Mouse (Mus musculus) hindbrain, postnatal 0 days (tissue): ENCODE results near the gene Cyp21a1. TPM values are rescaled to one million over a fixed set of nuclear protein-coding genes. Genes with fewer than 3 reads are reported as not detected.
"Not testable (repeated sequence)": the region's sequence is repeated elsewhere in the genome, so short reads cannot be mapped to it uniquely, and the experiment has no call there.

Experiments used
- ATAC-seq: fragments of 200-750 bp; cut with Nextera tagmentation; 2 replicates; pipeline ENCODE4 v1.8.0; 2017; ENCODE audit warnings: mild to moderate bottlenecking, moderate TSS enrichment, moderate library complexity
- DNase-seq: peaks from one replicate; pipeline ENCODE4 v3.0.0-alpha.2; 2015; ENCODE audit warnings: low spot score
- H3K27ac ChIP-seq: fragments of 300-500 bp; sonication (generic); 2 replicates; pipeline ENCODE4 v1.5.1; 2014; ENCODE audit warnings: mild to moderate bottlenecking
- H3K27me3 ChIP-seq: fragments of 300-500 bp; sonication (generic); 2 replicates; pipeline ENCODE4 v1.6.1; 2014; ENCODE audit warnings: low read length, mixed read lengths; ENCODE audit not compliant: insufficient read depth
- H3K36me3 ChIP-seq: fragments of 300-500 bp; sonication (generic); 2 replicates; pipeline ENCODE4 v1.6.1; 2014; ENCODE audit warnings: low read length, mixed read lengths; ENCODE audit not compliant: insufficient read depth
- H3K4me1 ChIP-seq: fragments of 300-500 bp; sonication (generic); 2 replicates; pipeline ENCODE4 v1.6.1; 2014; ENCODE audit warnings: antibody characterized with exemption, low read length, mixed read lengths; ENCODE audit not compliant: insufficient read depth
- H3K4me2 ChIP-seq: fragments of 300-500 bp; sonication (generic); 2 replicates; pipeline ENCODE4 v1.6.1; 2014; ENCODE audit warnings: low read depth, mild to moderate bottlenecking, low read length, moderate library complexity, mixed read lengths
- H3K4me3 ChIP-seq: fragments of 300-500 bp; sonication (generic); 2 replicates; pipeline ENCODE4 v1.5.1; 2014; ENCODE audit warnings: low read length
- H3K9ac ChIP-seq: fragments of 300-500 bp; sonication (generic); replicated peaks from 2 replicates; pipeline ENCODE4 v1.6.1; 2014; ENCODE audit warnings: mild to moderate bottlenecking, low read length, moderate library complexity, mixed read lengths
- H3K9me3 ChIP-seq: fragments of 300-500 bp; sonication (generic); 2 replicates; pipeline ENCODE4 v1.6.1; 2016; ENCODE audit warnings: low read length, mixed read lengths
- CTCF ChIP-seq: IDR thresholded peaks from 2 replicates; pipeline ENCODE4 v1.5.1; 2016; ENCODE audit warnings: antibody characterized with exemption, control low read depth, low read depth
- WGBS: fragments of 180-500 bp; shearing (Covaris S2); extraction: QIAGEN DNeasy Blood & Tissue Kit; methylation state at CpG from one replicate; pipeline ENCODE4 v1.1.7; 2014; 5-methylcytosine and 5-hydroxymethylcytosine counted together
- polyA plus RNA-seq: library from polyadenylated mRNA; unstranded; fragments of >200 nt; fragmentation: Nextera tagmentation; extraction: Ambion mirVana; gene quantifications from 2 replicates; pipeline ENCODE4 v1.2.1, GENCODE M21; 2015
- total RNA-seq: library from RNA; depleted of rRNA; stranded (reverse); fragments of >200 nt; gene quantifications from 2 replicates; pipeline ENCODE4 v1.2.3, GENCODE M21; 2014

The Cyp21a1 gene
- total and polyA plus RNA-seq, 2 experiments from 2014 or later = not detected

- 78% methylated on average over 7 of the region's 7 CpGs for WGBS
- ATAC-seq (no peak), DNase-seq (no peak)
- no peak overlapping the region for H3K9ac ChIP-seq
- no peak overlapping the region for H3K27ac ChIP-seq
- H3K4me1 ChIP-seq = no peaks in the 10 kb centered on the region
- H3K9me3 ChIP-seq = no peaks in the 10 kb centered on the region
- no peaks in the 10 kb centered on the region for H3K36me3 ChIP-seq
- no peak overlapping the region for H3K4me2 ChIP-seq
- TF ChIP-seq CTCF = no peak
- no peak overlapping the region for H3K4me3 ChIP-seq
- H3K27me3 ChIP-seq = no peaks in the 10 kb centered on the region
Observed at GRCm38 (mm10) chr17:34814818-34815370, 10.5 kb upstream of the Cyp21a1 start.

GRCm38 (mm10) chr17:34813747-34814146, 9.4 kb upstream of the Cyp21a1 start:
- H3K4me1 ChIP-seq, ATAC-seq, H3K9ac ChIP-seq, H3K4me3 ChIP-seq, H3K4me2 ChIP-seq, DNase-seq, H3K36me3 ChIP-seq, H3K9me3 ChIP-seq, H3K27me3 ChIP-seq, H3K27ac ChIP-seq: not testable (repeated sequence)
- 64% methylated on average over 12 of the region's 12 CpGs for WGBS
- peak; percentile 65 for TF ChIP-seq CTCF

- WGBS = 74% methylated on average over 15 of the region's 15 CpGs
- no peak overlapping the region for H3K4me2 ChIP-seq
- no peaks in the 10 kb centered on the region for H3K9me3 ChIP-seq
- ATAC-seq (no peak), DNase-seq (no peak)
- no peak overlapping the region for H3K27ac ChIP-seq
- H3K4me1 ChIP-seq = no peaks in the 10 kb centered on the region
- H3K4me3 ChIP-seq = no peak overlapping the region
- no peak for TF ChIP-seq CTCF
- no peak overlapping the region for H3K9ac ChIP-seq
- no peaks in the 10 kb centered on the region for H3K27me3 ChIP-seq
- no peaks in the 10 kb centered on the region for H3K36me3 ChIP-seq
Observed at GRCm38 (mm10) chr17:34811275-34811674, 6.9 kb upstream of the Cyp21a1 start.

- not testable (repeated sequence) for H3K4me1 ChIP-seq, H3K9ac ChIP-seq, DNase-seq, H3K4me3 ChIP-seq, H3K9me3 ChIP-seq, H3K27me3 ChIP-seq, H3K36me3 ChIP-seq, H3K4me2 ChIP-seq, ATAC-seq, H3K27ac ChIP-seq
- WGBS = 87% methylated on average over 7 of the region's 8 CpGs
Observed at GRCm38 (mm10) chr17:34810811-34811210, 6.5 kb upstream of the Cyp21a1 start.

- WGBS = 88% methylated on average over 5 of the region's 5 CpGs
- H3K4me2 ChIP-seq, H3K27ac ChIP-seq, H3K4me3 ChIP-seq, H3K9ac ChIP-seq, H3K36me3 ChIP-seq, H3K4me1 ChIP-seq, DNase-seq, H3K9me3 ChIP-seq, ATAC-seq, H3K27me3 ChIP-seq: not testable (repeated sequence)
Observed at GRCm38 (mm10) chr17:34810411-34810810, 6.0 kb upstream of the Cyp21a1 start.

GRCm38 (mm10) chr17:34808599-34809205, 4.3 kb upstream of the Cyp21a1 start:
- Histone ChIP-seq H3K9ac (no peak overlapping the region), H3K4me1 (no peaks in the 10 kb centered on the region), H3K27me3 (no peaks in the 10 kb centered on the region), H3K36me3 (no peaks in the 10 kb centered on the region), H3K4me3 (no peak overlapping the region), H3K4me2 (no peak overlapping the region), H3K9me3 (no peaks in the 10 kb centered on the region), H3K27ac (no peak overlapping the region)
- DNase-seq = no peak
- TF ChIP-seq CTCF = no peak
- 78% methylated on average over 6 of the region's 6 CpGs for WGBS
- no peak for ATAC-seq

- no peaks in the 10 kb centered on the region for H3K36me3 ChIP-seq
- TF ChIP-seq CTCF = no peak
- H3K27ac ChIP-seq = no peak overlapping the region
- H3K4me3 ChIP-seq = no peak overlapping the region
- H3K27me3 ChIP-seq = no peaks in the 10 kb centered on the region
- no peak for ATAC-seq
- H3K4me1 ChIP-seq = no peaks in the 10 kb centered on the region
- H3K4me2 ChIP-seq = no peak overlapping the region
- H3K9me3 ChIP-seq = no peaks in the 10 kb centered on the region
- no peak for DNase-seq
- 64% methylated on average over 3 of the region's 3 CpGs for WGBS
- no peak overlapping the region for H3K9ac ChIP-seq
Observed at GRCm38 (mm10) chr17:34807176-34807575, 2.8 kb upstream of the Cyp21a1 start.
